Mouse (Mus musculus) heart, adult 11 months (tissue): ENCODE results near the gene Igflr1.
A peak's percentile ranks its signal among the peaks of the same experiment; 100 is the strongest.

ENCODE experiments used
- DNase-seq: peaks from one replicate; pipeline ENCODE4 v3.0.0; 2022

Gene Igflr1

DNA sequence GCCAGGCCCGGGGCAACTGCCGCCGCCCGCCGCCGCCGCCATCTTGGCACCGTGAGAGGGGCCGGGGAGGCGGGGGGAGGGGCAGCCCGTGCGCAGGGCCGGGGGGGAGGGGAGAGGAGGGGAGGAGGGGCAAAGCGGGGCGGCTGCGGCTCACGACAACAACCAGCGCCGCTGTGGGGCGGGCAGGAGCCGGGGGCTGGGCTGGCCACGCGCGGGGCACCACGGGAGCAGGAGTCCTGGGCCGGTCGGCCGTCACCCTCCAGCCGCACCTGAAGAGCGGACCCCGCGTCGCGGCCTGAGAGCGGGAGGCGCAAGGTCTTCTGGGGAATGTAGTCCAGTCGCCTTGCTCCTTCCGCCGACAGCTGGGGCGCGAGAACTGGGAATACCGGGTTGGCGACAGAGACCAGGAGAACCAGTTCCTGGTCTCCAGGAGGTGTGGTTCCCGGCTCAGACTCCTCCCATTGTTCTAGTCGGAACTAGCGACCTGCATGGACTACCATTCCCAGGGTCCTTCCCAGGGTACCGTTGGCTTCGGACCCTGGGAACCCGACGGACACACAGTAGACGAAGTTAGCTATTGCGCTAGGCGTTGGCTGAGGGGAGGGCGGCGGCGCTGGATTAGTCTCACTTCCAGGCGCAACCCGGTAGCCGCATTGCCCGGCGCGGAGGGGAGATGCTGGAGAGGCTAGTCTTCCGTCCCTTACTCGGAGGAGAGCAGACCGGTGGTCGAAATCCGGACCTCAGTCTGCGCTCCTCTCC is 23.6 kb downstream of the Igflr1 start, which contains the start of gene Kmt2b:
TSS of gene Kmt2b (minus strand) at position 51 of the 759 bp plus-strand sequence.
- peak; percentile 100 for DNase-seq

DNA sequence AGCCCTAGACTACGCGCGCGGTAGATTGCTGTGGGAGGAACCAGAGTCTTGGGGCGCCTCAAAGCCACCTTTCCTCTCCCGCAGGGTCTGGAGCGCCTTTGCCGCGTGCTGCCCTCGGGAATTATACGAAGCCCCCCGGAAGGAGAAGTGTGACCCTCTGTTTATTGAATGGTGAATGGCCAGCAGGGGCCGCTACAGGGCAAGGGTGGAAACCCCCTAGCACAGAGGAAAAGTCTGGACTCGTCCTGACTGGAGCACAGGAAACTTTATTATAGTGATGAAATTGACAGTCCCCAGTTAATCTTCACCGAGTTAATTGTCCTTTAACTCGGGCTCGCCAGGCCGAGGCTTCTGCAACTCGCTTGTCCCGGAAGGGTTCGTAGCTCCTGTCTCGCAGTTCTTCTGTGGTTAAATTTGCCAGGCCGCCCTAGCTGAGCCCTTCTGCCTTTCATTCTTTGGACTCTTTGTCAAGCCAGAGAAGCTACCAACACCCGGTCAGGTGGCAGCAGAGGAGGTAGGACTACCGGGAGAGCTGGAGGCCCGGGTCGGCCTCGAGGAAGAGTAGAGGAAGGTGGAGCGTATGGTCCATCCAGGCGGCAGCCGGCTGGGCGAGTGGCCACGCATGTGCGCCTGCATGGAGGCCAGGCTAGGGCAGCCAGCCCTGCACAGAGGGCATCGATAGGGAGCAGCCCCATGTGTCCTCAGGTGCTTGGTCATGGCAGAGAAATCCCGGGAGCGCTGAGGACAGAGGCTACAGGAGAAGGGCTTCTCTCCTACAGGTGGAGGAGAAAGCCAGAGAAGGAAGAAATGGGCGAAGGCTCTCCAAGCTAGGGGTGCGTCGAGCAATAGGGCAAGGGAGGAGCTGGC is 24.4 kb downstream of the Igflr1 start:
- DNase-seq: peak; percentile 98

DNA sequence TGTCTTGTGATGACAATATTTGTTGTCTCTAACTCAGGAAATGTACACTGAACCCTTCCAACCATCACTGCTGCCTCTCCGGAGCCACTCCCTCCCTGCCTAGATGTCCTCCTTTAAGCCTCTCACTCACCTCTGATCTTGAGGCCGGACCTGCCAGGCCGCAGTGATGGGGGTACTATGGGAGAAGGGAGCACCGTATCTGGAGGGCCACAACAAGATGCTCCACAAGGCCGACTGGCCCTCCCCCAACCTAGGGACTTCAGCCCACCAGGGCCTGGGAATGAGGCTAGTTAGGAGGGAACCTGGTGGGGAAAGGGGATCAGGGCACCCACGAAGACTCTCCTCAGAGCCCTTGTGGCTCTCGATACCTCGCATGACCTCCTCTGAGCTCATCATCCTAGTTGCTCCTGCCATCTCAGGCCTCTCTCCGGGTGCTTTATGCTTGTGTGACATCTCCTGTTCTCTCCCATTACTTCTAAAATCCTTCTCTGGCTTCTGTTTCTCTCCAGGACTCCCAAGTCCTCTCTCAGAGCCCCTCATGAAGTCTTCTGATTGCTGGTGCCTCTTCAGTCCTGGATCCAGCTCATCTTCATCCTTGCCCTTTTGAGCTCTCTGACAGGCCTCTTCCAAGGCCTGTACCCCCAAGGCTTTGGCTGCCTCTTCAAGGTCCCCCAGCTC is 25.8 kb downstream of the Igflr1 start:
- DNase-seq: peak; percentile 88

DNA sequence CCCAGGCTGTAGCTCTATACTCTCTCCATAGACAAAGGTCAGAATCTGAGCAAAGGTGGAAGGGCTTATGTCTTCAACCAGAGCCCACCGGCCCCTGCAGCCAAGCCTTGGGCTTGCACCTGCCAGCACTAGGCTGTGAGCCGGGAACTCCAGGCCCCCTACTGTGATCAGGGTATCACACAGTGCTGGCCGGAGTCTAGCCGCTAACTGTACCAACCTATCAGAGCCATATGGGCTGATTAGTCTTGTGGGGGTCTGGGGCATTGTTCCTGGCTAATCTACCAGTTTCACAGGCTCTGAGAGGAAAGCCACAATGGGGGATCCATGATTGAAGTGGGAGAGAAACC is 26.4 kb downstream of the Igflr1 start:
- DNase-seq: no peak

DNA sequence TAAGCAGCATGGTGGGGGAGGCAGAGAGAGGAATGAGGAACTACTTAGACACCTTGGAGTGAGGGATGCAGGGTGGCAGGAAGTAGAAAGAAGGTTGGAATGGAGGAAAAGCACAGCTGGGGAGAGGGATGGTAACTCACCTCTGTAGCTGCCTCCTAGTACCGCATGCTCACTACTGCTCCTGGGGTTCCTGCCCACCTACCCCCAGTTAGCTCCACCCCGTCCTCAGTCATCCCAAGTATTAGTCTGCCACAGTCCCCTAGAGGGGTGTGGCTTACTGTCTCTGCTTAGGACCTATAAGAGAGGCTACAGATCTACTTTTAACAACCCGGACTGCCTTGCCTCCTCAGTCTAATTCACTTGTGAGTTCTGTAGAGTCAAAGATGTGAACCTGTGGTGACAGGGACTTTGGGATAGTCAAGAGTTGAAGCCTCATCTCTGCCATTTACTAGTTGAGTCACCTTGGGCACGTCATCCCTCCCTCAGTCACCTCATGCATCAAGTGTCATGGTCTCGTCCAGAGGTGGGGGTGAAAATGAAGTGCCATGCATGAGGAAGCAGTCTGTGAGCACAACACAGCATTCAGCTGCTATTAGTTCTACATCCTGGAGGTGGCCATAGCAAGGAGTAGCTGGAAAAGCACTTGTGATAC is 27.7 kb downstream of the Igflr1 start:
- no peak for DNase-seq

DNA sequence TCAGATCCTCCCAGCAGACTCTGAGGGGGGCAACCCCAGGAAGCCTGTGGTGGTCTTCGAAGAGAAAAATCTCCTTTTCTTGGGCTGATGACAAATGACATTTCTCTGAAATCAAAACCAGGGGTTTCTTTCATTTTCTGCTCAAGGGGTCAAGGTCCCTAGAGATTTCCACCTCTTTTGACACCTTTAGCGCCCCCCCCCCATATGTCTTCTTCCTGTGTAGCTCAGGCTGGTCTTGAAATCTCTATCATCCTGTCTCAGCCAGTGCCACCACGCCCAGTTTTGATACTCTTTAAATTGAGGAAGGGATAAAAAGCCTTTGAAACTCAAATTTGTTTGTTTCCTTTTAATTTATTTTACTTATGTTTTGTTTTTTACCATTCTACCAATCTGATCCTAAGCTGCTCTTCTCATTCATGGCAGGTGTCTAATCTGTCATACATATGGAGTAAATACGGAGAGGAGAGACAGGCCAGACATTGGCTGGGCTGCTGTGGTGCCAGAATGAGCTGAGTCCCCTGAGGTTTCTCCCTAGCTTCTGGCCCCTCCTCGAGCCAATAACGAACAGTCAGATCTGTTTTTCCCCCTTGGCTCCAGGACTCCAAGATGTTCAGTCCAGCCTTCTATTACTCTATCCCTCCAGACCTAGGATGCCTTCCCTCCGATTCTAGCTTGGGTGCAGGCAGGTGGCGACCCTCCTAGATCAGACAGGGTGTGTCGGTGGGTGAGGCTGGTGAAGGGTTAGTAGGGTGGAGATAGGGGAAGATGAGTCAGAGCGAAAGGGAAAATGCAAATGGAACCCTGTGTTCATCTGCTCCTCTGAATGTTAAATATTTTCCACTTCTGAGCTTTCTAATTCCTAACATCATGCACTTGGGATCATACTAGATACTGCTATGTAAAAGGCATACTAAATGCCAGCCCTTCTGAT is 28.6 kb downstream of the Igflr1 start:
- DNase-seq: no peak

DNA sequence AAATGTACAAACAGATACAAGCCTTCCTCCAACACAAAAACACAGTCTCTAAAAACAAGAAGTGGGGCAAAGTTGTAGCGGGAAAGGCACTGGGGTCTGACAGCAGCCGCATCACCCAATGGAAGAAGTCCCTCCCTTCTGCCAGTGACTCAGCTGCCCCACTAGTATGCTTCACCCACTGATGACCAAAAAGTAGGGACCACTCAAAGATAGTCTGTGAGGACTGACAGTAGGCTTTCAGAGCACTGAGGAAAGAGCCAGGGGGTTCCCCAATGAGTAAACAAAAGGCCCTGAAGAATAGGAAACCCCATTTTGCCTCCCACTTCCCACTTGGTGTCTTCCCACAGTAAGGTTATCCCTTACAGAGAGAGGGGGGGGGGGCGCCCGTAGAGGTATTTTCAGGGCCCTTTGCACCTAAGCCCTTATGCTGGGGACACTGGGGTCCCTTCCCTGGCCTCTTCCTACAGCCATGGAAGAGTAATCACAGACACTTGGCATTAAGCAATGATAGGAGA is 29.3 kb downstream of the Igflr1 start:
- DNase-seq: no peak

DNA sequence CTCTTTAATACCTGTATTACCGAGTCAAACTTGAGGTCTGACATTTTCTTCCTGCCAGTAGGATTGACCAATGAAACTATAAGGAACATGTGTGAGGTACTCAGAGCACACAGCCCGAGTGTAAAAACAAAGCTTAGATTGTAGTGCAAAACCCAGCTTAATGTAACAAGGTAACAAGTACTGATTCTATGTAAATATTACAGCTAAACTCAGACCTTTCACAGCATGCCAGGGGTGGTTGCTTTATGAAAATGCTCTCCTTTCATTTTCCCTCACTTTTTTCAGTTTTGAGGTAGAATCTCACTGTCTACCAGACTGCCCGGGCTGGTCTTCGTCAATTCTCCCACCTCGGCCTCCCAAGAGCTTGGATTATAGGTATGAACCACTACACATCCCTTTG is 30.9 kb downstream of the Igflr1 start:
- DNase-seq: no peak

DNA sequence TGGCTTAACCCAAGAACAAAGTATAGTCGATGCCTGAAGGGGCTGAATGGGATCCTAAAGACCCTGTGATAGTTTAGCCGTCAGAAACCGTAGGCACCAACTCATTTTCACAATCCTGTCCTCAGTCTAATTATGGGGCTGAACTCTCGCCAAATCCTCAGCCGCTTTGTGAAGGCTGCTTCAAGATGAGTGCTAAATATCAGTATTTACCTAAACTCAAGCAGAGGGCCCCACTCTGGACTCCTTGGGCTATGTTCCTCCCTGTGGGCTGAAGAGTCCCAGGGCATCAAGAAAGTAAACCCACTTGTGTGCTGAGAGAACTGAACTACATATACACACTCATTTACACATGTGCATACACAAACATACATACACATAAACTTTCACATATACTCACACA is 31.6 kb downstream of the Igflr1 start:
- no peak for DNase-seq

DNA sequence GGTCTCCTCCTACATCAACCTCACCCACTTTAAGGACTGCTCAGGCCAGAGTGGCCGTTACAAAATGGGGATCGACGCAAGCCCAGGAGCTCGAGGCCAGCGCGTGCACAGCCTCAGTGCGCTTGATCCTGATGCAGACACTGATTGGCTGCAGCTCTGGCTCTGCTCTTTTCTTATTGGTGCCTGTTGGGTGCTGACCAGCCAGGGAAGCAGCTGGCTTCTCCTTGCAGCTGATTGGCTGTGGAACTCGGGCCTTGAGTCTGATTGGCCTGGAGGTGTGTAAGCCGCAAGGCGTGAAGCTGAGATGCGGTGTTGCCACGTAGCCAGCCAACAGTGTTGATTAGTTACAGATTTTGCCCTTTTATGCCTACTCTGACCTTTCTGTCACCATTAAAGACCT is 33.6 kb downstream of the Igflr1 start, which contains the start of gene Zbtb32:
TSS of gene Zbtb32 (minus strand) at position 124 of the 400 bp plus-strand sequence.
- DNase-seq: no peak

DNA sequence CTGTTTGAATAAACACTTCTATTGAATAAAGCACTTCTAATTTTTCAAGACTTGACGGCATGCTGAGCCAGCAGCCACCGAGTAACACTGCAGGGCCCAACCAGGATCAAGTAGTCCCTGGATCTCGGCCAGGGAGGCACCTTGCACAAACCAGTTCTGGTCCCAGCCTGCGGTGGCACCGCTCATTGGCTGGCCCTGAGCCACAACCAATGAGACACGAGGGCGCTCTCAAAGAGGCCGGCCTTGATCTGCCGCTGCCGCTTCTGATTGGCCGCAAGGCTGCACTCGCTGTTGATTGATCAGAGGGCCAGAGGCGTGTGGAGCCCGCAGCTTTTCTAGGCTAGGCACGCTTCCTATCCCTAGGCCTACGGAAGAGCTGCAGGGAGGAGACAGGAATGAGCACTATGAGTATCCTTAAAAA is 34.7 kb downstream of the Igflr1 start:
- peak; percentile 99 for DNase-seq

DNA sequence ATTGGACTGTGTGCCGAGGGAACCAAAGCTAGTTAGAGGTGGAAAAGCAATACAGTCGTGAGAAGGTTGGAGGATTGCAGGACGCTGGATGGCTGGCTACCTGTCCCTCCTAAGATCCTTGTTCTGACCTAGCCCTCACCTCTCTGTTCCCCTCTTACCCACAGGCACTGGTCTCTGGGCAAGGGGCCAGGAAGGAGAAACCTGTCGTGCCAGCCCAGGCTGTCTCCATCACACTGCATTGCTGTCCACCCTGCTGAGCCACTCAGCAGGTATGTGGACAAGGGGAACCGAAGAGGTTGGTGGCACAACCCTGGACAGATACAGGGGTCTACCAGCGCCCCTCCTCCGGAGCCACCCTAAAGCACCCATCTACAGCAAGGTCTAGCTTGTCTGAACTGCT is 35.4 kb downstream of the Igflr1 start:
- DNase-seq: no peak

DNA sequence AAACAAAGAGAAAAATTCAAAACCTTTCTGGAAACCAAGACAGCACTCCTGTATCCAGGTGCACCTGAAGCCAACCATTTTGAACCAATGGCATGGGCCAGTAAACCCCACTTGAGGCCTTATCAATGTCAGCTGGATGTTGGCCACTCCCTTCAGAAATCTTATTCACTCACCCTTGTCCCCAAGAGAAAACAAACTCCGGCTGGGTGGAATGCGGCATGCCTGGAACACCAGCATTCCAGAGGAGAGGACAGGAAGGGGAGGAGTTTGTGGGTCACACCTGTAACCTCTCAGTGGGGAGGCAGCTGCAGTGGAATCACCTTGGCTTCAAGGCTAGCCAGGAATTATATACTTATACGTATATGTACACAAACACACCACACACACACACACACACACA is 37.4 kb downstream of the Igflr1 start:
- DNase-seq: no peak

DNA sequence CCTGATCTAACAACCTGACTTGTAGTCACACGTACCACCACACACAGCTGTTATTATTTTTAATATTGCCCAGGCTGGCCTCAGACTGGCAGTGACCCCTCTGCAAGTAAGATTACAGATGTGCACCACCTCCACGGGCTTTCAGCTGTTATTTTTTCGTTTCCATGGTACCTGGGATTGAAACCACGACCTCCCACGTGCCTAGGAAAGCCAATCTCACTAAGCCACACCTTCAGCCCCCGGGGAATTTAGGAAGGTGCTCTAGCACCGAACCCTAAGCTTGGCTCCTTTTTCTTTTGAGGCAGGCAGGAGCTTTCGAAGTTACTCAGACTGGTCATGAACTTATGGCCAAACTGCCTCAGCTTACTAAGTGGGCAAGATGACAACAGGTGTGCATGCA is 39.2 kb downstream of the Igflr1 start:
- no peak for DNase-seq

DNA sequence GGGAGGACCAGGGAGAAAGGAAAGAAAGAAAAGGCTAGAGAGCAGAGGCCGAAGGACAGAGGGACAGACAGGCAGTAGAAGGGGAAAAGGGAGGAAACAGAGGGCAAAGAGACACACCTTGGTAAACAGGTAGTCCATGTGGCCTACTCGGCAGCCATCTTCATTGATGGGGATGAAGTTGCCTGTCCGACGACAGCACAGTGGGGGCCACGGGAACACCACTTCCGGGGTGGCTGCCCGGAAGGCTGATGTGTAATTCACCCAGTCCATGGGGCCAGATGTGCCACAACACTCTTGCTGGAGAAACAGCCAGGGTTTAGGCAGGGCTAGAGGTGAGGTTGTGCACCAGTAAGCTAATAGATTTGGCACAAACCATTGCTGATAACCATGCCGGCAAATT is 39.7 kb downstream of the Igflr1 start:
- no peak for DNase-seq

DNA sequence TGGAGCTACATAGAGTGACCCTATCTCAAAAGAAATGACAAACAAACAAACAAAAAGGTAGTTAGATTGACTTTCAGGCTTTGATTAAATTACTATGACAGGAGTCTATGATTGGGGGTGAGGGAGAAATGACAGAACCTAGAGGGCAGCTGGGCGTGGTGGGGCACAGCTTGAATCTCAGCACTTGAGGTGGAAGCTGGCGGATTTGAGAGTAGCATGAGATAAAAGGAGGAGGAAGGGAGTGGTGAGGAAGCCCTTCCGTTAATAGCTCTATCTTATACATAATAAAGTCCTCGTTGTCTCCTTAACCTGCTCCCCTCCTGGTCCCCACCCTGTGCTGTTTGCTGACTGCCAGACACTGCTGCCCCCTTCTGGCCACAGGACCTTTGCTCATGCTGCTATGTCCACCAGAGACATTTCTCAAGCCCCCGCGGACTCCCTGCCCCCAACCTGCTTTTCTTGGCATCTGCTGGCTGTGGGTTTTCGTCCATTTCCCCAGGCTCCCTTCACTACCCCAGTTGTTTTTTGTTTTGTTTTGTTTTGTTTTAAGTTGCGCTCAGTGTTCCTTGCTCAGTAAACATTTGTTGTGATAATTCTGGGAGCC is 42.6 kb downstream of the Igflr1 start:
- DNase-seq: no peak

DNA sequence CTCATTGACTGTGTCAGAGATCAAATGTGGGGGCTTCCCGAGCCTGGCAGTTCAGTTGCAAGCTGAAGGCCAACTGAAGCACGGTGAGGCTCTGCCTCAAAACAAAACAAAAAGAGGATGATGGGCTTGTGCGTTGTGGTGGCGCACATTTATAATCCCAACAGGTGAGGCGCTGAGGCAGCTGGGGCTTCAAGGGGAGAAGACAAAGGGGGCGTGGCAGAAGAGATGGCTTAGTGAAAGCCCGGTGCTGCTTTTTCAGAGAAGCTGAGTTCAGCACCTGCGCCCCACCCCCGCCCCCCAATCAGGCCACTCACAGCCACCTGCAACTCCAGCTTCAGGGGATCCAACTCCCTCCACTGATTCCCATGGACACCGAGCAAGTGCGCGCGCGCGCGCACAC is 43.2 kb downstream of the Igflr1 start:
- no peak for DNase-seq

DNA sequence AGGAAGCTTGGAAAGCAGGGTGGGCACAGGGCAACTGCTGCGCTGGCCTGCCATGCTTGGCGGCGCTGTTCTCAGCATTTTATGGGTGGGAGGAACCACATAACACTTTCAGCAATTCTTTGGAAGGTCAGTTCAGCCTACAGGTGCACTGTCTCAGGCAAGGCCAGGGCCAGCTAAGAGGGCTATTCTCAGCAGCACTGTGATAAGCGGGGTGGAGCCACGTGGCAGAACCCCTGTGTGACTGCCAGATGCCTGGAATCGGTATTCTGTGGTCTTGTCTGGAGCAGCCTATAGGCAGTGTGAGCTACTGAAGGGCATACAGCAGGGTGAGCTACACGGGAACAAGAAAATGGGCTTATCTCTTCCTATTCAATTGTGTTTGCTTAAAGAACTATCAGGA is 44.8 kb downstream of the Igflr1 start:
- DNase-seq: peak; percentile 97

DNA sequence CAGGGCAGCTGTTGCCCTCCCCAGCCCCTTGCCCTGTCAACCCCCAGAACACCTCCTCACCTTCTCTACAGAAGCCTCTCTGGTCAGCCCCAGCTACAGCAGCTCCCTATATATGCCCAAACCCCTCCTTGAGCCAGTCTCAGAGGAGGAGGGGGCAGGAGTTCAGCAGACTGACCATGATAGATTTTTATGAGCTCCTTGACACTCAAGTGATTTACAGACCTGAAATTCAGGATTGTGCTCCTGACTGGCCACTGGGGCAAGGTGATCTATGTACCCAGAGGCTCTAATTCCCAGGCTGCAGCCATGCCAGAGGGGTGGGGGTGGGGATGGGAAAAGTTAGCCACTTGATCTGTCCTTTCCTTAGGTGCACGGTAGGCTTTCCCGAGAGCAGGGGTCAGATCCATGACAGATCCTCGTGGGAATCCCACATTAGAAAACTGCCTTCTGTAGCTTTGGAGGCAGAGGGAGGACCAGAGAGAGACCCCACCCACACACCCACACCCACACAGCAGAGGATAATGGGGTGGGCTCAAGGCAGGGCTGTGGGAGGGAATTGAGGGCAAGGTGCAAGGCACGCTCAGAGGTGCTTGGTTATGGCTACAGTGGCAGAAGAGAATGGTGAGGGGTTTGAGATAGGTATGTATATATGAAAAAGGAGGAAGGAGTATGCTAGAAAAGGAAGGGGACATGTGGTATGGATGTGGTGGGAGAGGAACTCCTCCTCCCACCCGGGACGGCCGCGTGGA is 47.6 kb downstream of the Igflr1 start, which contains the start of gene Upk1a:
TSS of gene Upk1a (minus strand) at position 194 of the 749 bp plus-strand sequence.
- DNase-seq: no peak

DNA sequence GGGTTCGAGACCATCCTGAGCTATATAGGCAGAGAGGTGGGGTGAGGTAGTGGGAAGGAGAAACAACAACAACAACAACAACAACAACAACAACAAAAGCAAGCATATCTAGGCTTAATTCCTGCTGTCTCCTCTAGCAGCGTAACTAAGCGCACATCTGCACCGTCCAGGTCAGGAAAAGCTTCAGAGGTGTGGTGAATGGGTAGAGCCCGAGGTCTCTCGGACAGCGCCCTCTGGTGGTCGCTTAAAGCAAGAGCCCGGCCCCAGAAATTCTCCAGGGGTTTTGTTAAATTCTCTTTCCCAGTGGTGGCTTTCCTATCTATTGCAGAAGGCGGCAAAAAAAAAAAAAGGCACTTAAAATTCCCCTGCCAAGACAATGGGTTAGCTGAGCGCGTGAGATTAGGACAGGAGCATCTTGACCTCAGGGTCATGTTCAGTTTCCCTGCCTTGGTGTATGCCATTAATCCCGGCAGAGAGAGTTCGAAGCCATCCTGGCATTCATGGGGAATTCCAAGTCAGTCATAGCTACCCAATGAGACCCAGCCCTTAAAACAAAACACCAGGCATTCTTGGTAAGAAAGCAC is 48.4 kb downstream of the Igflr1 start:
- no peak for DNase-seq
